Mouse (Mus musculus) layer of hippocampus, postnatal 14 days (tissue): ENCODE measurements around the gene Rnaseh2a. TPM values are rescaled to one million over a fixed set of nuclear protein-coding genes. Genes with fewer than 3 reads are reported as not detected.
A peak's percentile ranks its signal among the peaks of the same experiment; 100 is the strongest.

ENCODE experiments used
- DNase-seq, 2 experiments: peaks; one replicate each; pipeline ENCODE4 v3.0.0; 2021 to 2022; ENCODE audit warnings: low spot score in 2 of 2, mixed read lengths in 1 of 2
- total RNA-seq, 2 experiments: library from RNA; stranded (reverse); gene quantifications; 2 replicates each; pipeline ENCODE4 v1.2.3; 2021

The Rnaseh2a gene
- total RNA-seq, 2 experiments from 2014 or later: 34.3 to 34.4 TPM

DNA sequence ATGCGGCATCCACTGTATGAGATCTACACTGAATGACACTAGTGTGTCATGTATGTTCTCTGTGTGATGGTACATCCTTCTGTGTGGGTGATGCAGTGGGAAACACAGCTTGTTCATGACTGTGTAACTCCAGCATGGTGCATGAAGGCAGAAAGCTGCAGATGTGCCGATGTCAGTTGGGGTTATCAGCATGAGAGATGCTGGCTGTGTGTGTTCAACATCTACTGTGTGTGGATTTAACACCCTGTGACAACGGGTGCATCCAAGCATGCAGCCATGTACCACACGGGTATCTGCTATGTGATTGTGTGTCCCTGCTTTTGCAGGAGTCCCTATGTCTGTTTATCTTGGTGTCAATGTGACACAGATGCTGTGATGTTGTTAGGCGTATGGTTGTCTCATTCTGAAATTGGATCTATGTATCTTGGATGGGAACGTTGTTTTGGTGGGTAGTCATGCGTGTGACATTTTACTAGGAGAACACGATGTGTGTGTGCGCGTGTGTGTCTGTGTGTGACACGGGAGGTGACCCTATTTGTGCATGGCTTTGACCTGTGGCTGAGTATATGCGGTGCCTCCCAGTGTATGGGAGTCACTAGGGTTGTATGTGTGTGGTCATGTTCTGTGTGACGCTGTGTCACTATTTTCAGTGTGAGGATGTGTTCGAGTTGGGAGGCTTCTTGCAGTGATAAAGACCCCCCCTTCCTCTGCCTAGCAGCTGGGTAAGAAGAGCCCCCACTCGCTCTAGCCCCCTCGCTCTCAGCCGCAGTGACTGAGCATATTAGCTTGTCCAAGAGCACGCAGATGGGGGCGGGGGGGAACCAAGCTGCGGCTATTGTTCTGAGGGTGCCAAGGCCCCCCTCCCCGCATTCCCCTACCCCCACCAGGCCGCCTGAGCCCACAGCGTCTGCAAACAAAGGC is 33.3 kb downstream of the Rnaseh2a start:
- peak in 1 of 2 experiments; percentile 24 for DNase-seq

DNA sequence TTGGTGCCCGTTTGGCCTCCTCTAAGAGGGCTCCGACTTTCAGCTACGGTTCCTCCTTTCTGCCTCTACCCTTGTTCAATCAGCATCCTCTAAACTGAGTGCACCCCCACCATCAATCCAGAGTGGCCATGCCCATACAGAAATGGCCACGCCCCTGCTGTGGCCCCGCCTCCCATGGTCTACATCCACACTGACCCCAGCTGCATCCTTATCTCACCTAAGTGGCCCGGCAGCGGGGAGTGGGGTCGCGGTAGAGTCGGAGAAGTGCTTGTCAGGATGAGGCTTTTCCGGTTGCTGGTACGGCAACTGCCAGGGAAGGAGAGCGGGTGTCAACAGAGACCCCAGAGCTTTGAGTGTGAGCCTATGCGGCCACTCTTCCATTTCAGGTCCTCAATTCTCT is 34.1 kb downstream of the Rnaseh2a start:
- DNase-seq: no peak

DNA sequence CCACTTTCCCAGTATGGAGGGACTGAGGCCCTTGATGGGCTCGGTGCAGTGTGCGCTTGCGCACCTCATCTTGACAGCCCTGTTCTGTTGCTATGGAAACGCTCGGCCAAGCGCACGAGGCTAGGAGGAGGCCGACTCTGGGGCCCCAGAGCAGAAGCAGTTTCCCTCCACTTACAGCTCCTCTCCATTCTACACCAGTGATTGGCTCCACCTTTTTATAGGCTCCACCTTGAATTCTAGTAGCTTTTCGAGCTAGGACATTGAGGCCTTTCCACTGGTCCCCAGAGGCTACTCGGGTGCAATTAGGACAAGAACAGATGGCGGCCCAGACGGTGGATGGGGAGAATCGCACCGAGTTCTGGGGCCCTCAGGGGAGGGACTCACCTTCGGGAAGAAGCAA is 34.7 kb downstream of the Rnaseh2a start:
- DNase-seq: no peak

DNA sequence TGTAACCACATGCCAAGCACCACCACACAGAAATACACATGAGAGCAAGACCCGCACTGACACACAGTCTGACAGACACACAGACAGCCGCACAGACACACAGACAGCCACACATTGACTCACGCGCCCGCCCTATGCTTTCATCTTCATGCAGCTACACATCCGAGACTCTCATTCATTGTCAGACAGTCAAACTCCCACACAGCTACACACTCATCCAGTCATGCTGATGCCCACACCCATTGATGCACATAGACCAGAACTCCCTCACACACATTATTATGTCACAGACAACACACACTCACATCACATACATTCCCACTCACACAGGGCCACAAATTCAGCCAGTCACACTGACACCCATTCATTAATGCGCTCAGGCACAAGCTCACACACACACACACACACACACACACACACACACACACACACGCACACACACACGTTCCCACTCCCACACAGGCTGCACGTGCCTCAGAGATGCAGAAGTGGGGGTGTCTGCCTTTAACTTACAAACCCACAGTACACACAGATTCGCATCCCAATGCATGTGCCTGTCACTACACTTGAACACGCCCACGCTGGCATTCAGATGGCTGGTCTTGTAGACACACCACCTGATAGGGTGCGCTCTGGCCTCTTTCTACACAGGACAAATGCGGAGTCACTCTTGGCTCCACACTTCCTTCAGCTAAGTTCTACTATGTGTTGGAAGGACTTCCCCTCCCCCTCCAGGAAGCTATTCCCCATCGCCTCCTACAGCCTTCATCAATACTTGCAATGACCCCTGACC is 35.6 kb downstream of the Rnaseh2a start:
- DNase-seq: no peak

DNA sequence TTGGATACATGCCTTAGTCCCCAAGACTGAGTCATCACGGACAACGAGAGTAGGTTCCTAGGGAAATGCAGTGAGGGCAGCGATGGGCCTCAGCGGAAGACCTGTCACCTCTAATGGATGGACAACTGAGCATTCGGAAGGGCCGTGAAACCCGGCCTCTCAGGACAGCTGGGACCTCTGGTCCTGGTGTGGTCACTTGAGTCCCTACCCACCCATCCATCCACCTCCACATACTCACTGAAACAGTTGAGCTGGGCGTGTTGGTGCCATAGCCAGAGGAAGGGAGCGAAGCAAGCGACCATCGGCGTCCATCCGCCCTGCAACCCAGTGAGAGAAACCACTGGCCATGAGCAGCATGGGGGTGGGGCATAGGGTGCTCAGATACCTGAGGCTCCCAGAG is 39.0 kb downstream of the Rnaseh2a start:
- no peak for DNase-seq

DNA sequence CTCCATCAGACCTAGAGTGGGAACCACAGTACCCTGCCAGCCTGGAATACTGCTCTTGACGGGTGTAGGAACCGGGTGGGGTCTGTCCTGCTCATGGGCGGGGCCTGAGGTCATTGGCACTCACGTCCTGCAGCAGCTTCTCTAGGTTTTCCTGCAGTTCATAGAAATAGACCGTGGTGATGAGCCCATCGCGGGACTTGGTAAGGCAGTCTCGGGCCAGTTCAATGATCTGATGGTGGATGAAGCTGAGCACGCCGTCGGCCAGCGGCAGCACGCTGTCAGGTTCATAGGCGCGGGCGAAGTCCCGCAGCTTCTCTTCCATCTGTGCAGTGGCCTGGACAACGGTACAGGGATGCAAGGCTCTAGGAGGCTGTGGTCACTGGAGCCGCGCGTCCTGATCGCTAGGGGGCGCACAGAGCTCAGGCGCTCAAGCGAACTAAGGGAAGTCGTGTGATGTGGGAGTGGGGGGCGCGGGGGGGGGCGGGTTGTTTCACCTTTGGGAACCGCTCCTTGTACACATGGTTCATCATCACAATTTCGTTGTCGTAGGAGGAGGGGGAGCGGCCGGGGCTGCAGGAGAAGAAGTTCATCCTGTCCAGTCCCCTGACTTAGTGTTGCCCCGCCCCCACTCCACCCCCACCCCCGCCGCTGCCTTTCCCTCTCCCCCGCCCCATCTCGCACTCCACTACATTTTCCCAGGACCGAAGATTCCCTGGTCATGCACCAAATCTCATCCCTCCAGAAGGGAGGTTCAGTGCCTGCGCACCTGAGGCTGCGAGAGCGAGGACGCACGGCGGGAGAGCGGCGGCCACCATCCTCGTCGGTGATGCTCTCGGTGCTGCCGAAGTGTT is 40.9 kb downstream of the Rnaseh2a start:
- peak; percentile 70 to 71 for DNase-seq

DNA sequence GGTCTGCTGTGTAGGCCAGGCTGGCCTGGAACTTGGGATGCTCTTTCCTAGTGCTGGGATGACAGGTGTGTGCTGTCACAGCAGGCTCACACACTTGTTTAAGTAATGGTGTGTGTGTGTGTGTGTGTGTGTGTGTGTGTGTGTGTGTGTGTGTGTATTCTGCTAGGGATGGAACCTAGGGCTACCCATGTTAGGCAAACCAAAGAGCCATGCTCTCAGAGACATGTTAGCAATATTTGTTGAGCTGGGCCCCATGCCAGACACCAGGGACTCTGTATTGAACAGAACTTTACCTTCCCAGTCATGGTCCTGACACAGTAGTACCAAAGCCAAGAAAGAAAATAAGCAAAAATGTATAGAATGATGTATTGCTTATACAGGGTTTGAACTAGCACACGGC is 42.1 kb downstream of the Rnaseh2a start:
- no peak for DNase-seq

DNA sequence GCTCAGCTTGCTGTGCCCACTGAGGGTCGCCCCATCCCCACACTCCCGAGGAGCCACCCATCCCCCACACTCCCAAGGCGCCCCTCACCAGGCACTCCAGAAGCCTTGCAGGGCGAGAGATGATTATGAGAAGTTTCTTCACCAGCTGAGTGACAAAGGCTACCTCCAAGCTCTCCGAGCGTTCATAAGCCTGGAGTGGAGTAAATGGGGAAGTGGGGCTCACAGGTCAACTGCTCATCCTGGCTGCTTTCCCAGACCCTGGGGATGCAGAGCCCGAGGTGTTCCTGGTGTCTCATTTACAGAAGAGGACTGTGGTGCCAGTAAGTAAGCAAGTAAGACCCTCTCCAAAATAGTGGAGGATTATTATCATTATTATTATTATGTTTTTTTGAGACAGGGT is 44.0 kb downstream of the Rnaseh2a start:
- no peak for DNase-seq

DNA sequence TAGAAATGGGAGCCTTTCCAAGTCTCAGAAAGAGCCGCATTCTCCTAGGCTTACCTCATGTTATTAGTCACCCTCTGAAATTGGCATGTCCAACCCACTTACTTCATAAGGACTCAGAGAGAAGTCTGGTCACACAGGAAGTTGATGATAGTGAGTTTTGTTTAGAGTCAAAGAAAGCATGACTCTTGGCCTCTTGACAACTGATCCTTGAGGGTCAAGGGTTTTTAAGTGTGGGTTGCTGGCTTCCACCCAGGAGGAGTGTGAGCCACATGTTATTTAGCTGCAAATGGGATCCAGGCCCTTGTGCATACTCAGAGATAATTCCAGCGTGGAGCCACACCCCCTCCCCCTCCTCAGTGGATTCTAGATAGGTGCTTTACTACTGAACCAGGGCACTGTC is 48.0 kb downstream of the Rnaseh2a start:
- no peak for DNase-seq

DNA sequence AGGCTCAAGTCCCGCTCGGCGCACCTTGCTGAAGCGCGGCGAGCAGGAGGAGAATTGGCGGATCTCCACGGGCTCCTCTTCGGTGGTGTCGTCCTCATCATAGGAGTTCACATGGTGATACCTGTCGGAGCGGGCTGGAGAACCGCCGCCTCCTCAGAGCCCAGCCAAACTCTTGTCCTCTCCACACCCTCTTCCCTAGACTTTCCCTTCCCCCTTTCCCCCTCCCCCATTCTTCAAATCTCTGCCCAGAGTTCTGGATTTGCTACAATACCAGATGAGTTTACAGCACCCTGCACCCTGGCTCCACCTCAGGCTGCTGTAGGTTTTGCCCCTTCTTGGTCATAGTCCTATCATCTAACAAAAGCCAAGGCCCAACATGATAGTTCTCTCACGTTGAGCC is 50.9 kb downstream of the Rnaseh2a start:
- no peak for DNase-seq

DNA sequence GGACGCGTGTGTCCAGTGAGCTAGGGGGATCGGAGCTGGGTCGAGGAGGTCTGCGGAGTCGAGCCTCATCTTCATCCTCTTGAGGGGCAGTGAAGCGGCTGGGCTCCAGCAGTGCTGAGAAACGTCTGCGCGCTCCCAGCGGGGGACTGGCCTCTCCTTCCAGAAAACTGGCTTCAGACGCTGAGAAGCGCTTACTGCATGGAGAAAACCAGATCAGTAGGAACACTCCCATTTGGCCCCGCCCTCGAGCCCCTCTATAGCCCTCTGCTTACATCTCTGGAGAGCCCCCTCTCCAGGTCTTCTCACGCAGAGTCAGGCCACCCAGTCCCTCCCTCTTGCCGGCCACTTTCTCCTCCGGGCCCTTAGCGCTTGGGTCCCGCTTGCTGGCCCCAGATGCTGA is 51.8 kb downstream of the Rnaseh2a start:
- no peak for DNase-seq

DNA sequence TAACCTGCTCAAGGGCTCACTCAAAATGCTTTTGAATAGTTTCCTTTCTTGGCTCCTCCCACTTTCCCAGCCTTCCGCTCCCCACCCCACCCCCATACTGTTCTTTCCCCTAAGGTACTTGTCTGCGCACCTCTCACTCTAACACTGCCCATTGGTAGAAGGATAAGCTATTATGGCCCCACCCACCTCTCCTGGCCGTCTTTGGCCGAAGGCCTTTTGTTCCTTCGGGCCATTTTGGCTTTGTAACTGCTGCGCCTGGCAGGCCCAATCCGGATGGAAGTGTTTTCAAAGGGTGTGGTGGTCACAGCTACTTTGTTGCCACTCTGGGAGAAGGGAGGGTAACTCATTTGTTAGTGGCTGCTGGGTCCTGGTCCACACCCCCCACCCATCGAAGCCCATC is 54.3 kb downstream of the Rnaseh2a start:
- DNase-seq: no peak

DNA sequence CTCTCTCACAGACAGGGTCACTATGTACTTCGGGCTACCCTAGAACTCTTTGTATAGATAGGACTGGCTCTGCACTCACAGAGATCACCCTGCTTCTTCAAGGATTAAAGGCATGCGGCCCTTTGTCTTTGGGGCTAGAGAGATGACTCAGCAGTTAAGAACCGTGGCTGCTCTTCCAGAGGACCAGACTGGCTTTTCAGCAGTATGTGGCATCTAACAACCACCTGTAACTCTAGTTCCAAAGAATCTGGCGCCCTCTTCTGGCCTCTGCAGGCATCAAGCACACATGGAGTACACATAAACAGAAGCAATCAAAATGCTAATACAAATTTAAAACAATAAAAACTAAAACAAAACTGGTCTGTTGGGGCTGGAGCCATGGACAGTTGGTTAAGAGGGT is 55.6 kb downstream of the Rnaseh2a start:
- no peak for DNase-seq

DNA sequence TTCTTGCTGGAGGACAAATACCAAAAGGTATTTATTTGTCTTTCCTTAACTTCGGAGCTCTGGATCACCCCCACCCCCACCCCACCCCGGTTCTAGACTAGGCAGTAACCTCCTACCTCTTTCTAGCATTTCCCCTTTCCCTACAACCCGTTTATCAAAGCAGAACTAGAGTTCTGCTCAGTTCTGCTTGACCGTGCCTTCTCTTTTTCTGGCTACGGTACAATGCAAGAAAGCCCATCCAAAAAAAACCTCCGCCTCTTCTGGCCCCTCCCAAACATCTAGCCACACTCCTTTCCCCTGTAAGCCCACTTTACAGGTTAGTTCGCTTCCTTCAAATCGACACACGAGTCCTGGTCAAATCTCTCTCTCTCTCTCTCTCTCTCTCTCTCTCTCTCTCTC is 56.1 kb downstream of the Rnaseh2a start:
- DNase-seq: no peak

DNA sequence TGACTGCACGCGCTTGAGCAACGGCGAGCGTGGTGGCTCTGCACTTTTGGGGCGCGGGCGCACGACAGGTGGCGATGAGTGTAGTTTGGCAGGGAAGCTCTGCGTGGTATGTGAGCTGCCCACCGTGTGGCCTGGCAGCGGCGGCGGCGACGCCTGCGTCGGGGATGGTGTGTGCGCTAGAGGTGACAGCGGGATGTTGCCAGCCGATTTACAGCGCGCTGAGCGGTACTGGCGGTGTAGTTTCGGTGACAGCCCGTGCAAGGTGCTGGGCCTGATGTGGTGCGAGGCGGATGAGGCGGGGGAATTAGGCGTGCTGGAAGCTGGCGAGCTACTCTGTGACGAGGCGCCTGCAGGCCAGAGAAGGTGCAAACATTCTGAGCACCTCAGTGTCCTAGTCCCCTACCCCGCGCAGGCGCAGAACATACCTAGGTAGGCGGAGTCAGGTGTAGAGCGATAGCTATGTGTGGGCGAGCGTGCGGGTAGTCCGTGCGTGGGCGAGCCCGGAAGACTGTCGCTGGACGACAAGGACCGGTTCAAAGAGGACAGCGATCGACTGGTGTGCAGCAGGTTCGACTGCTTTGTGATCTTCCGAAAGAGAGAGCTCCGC is 56.6 kb downstream of the Rnaseh2a start:
- peak; percentile 56 to 57 for DNase-seq

DNA sequence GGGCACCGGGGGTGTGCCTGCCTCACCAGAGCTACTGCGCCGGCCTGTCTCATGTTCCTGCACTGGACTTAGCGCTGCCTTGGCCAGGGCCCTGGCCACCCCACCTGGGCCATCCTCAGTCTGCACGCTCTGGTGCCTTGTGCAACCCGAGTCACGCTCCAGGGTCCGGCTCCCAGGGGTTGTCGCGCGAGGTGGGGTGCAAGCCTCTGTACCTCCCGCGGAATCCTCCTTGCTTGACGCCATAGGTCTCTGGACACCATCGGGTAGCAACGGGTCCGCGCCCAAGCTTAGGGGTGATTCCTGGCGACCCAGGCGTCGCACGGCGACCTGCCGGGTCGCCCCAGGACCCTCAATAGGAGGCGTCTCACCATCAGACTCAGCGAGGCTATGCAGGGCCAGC is 57.2 kb downstream of the Rnaseh2a start:
- no peak for DNase-seq

DNA sequence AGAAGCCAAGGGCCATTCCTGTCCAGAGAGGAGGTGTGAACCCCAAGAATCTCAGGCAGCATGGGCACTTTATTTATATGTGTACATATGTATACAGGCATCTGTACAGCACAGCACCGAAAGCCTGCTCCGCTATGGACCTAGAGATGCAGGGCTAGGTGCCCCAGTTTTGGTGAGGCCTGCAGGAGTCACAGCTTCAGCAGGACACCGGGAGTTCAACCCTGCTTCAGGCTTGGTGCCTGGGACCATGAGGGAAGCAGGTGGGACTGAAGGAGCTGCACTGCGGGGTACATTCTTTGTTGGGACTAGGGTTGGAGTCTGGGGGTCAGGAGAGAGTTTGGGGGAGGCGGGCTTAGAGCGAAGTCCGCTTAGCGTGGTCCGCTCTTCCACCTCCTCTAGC is 57.7 kb downstream of the Rnaseh2a start:
- no peak for DNase-seq

DNA sequence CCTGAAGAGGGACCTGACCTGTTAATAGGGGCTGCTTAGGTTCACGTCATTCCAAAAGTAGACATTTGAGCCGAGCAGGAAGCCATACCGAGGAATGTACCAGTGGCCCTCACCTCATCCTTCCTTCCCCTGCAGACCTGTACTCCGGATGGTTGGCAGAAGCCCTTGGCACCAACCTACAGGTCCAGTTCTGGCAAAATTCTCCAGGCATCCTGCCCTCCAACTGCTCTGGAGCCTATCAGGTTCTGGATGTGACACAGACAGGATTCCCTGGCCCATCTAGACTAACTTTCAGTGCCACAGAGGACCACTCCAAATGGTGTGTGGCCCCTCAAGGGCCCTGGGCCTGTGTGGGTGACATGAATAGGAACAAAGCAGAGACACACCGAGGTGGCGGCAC is 59.0 kb downstream of the Rnaseh2a start:
- no peak for DNase-seq

DNA sequence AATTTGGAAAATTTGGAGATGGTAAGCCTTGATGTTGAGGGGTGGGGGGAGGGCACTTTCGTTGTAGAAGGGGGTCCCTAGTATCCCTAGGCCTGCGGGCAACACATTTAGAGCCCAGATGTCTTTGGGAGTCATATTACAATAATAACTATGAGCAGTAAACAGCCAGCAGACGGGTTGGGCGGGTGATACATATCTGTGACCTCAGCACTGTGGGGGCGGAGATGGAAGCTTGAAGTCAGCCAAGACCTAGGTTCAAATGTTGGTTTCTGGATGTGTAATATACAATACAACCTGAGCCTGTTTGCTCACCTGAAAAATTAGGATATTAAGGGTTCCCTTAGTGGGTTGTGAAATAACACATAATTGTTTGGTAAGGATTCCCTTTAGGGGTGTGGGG is 59.6 kb downstream of the Rnaseh2a start:
- DNase-seq: no peak

DNA sequence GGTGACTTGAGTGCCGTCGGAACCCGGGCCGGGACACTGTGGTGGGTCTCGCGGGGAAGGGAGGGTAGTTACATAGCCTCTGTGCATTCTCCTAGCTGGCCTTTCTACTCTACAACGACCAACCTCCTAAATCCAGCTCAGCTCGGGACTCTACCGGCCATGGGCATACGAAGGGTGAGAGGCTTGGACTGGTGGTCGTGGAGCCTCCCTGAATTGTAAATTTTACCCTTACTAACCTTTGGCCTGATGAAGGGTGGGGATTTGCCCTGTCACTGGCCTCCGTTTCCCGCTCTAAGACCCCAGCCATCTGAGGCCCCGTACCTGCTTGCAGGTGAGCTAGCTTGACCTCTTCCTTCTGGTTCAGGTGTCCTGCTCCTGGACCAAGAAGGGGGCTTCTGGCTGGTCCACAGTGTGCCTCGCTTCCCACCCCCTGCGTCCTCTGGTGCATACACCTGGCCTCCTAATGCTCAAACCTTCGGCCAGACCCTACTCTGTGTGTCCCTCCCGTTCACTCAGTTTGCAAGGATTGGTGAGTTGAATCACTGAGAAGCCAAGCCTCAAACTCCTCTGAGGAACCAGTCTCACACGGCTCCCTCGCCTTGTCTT is 60.3 kb downstream of the Rnaseh2a start:
- DNase-seq: no peak
